Mouse (Mus musculus) C2C12 (cell line): Measurements from ENCODE around the gene Gpr146. TPM values are rescaled to one million over a fixed set of nuclear protein-coding genes. Genes with fewer than 3 reads are reported as not detected.
"Not testable (repeated sequence)": the region's sequence is repeated elsewhere in the genome, so short reads cannot be mapped to it uniquely, and the experiment has no call there.

ENCODE experiments used
- H3K27me3 ChIP-seq: one replicate; pipeline ENCODE4 v1.6.1; 2011; ENCODE audit not compliant: control insufficient read depth, insufficient read depth, insufficient read length
- H3K36me3 ChIP-seq: one replicate; pipeline ENCODE4 v1.6.1; 2011; ENCODE audit not compliant: control insufficient read depth, insufficient read depth
- H3K4me3 ChIP-seq: one replicate; pipeline ENCODE4 v1.5.1; 2011; ENCODE audit warnings: mild to moderate bottlenecking, control low read depth; ENCODE audit not compliant: poor library complexity, insufficient read depth, severe bottlenecking
- H3K79me2 ChIP-seq: one replicate; pipeline ENCODE4 v1.6.1; 2011; ENCODE audit not compliant: control insufficient read depth, insufficient read depth
- H3K79me3 ChIP-seq: one replicate; pipeline ENCODE4 v1.6.1; 2011; ENCODE audit warnings: low read depth, control low read depth
- H3ac ChIP-seq: one replicate; pipeline ENCODE3; 2011; ENCODE audit warnings: low read depth; ENCODE audit not compliant: control insufficient read depth, insufficient read length
- CEBPB ChIP-seq: IDR thresholded peaks from one replicate; pipeline ENCODE4 v1.6.1; 2011; ENCODE audit warnings: low read depth, mild to moderate bottlenecking, control low read depth, moderate library complexity
- CTCF ChIP-seq: IDR thresholded peaks from one replicate; pipeline ENCODE4 v1.5.1; 2011; ENCODE audit not compliant: control insufficient read depth, insufficient read depth, insufficient read length
- FOSL1 ChIP-seq: IDR thresholded peaks from one replicate; pipeline ENCODE4 v1.8.0; 2011; ENCODE audit warnings: mild to moderate bottlenecking, low read length; ENCODE audit not compliant: poor library complexity, insufficient read depth, severe bottlenecking
- MAX ChIP-seq: IDR thresholded peaks from one replicate; pipeline ENCODE4 v1.6.1; 2011; ENCODE audit warnings: mild to moderate bottlenecking, control low read depth
- MYOD1 ChIP-seq: IDR thresholded peaks from one replicate; pipeline ENCODE4 v1.6.1; 2011; ENCODE audit warnings: low read depth; ENCODE audit not compliant: control insufficient read depth, insufficient read length
- MYOG ChIP-seq: IDR thresholded peaks from one replicate; pipeline ENCODE4 v1.6.1; 2011; ENCODE audit not compliant: control insufficient read depth, insufficient read length; ENCODE audit errors: extremely low read depth
- USF1 ChIP-seq: IDR thresholded peaks from one replicate; pipeline ENCODE4 v1.6.1; 2011; ENCODE audit warnings: low read depth, mild to moderate bottlenecking, control low read depth, moderate library complexity
- polyA plus RNA-seq: library from polyadenylated mRNA; unstranded; fragments of >200 nt; fragmentation: generic; extraction: Trizol; gene quantifications from one replicate; pipeline ENCODE4 v1.2.1, GENCODE M21; 2012; ENCODE audit warnings: missing spikeins

The Gpr146 gene
- polyA plus RNA-seq, 1 experiment: 1.7 TPM

DNA sequence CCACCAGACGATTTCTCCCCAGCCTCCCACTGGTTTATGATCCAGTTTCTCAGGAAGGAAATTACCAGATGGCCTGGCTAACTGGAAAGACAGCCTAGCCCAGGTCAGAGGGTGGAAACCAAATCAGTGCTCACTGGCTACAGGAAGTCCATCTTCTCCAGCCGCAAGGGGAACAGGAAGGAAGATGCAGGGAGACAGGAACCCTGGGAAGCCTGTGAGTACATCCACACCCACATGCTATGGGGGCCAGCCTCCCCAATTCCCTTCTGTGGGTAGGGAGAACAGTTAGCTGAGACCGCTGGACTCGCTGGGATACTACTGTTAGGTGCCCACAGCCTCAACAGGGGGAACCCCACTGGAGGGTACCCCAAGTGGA is 10.7 kb downstream of the Gpr146 start:
- TF ChIP-seq MYOG: no peak
- no peak for TF ChIP-seq MYOD1
- no peak for TF ChIP-seq CTCF
- no peak for TF ChIP-seq USF1
- TF ChIP-seq CEBPB: no peak
- no peak for TF ChIP-seq MAX
- no peak for TF ChIP-seq FOSL1
- Histone ChIP-seq H3K79me2 (no peaks in the 10 kb centered on the region), H3ac (no peak overlapping the region), H3K27me3 (no peaks in the 10 kb centered on the region), H3K79me3 (no peaks in the 10 kb centered on the region), H3K4me3 (no peak overlapping the region), H3K36me3 (no peaks in the 10 kb centered on the region)

DNA sequence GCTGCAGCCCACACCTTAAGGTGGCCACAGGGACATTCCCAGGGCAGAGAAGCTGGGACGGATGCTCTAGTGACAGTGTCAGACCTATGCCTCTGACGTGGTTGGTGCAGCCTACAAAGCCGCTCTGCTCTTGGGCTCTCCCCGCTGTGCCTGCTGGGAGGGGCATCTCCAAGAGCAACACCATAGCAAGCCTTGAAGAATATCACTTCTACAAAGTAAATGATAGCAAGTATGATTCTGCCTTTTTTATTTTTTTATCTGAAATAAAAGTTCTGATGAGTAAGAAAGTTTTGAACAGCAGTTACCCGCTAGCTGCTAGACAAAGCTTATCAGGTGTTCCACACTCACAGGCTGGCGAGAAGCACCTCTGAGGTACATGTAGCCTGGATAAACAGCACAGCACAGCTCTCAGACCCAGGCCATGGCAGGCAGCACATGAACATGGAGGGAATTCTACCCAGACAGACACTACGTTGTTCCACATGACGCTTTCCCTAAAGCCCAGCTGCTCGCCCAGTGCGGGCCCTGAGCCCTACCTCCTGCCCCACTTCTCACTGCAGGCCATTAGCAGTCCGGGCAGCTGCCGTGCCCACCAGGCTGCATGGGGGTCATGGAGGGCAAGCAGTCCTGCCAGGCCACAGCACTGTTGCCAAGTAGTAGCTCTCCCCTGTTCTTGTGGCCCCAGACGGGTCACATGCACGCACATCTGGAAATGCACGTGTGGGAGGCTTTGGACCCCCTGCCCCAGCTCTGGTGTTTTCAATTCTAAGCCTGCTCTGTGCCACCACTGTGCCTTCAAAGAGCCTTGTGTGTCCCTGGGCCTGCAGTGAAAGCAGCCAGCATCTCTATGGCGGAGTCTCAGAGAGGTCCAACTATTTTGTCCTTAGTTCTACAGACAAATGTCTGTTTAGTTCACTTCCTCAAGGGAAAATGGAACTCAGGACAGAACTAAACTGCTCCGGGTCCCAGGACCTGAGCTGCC is 11.5 kb downstream of the Gpr146 start:
- Histone ChIP-seq H3K27me3 (no peaks in the 10 kb centered on the region), H3K36me3 (no peaks in the 10 kb centered on the region), H3K4me3 (no peak overlapping the region), H3ac (no peak overlapping the region), H3K79me3 (no peaks in the 10 kb centered on the region), H3K79me2 (no peaks in the 10 kb centered on the region)
- TF ChIP-seq MYOG (no peak), MAX (no peak), CTCF (no peak), USF1 (no peak), CEBPB (no peak), MYOD1 (no peak), FOSL1 (no peak)

DNA sequence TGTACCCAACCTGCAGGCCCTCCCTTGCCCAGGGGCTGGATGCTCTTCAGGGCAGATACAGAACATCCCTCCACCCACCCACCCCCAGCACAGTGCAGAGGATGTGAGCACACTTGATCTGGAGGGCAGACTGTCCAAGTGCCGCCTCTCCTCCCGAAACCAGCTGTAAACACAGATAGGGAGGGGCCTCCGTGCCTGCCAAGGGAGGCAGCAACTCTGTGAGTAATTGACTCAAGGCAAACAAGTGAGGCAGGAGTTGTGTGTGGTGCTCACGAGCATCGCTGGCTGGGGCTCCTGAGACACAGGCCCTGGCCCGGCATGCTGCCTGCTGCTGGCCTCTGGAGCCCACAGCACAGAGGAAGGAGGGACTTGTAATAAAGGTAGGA is 12.2 kb downstream of the Gpr146 start:
- no peaks in the 10 kb centered on the region for H3K79me3 ChIP-seq
- no peaks in the 10 kb centered on the region for H3K27me3 ChIP-seq
- no peak overlapping the region for H3K4me3 ChIP-seq
- TF ChIP-seq FOSL1 (no peak), USF1 (no peak), CTCF (no peak), MAX (no peak), CEBPB (no peak), MYOG (no peak), MYOD1 (no peak)
- H3ac ChIP-seq: no peak overlapping the region
- H3K36me3 ChIP-seq: no peaks in the 10 kb centered on the region
- H3K79me2 ChIP-seq: no peaks in the 10 kb centered on the region

DNA sequence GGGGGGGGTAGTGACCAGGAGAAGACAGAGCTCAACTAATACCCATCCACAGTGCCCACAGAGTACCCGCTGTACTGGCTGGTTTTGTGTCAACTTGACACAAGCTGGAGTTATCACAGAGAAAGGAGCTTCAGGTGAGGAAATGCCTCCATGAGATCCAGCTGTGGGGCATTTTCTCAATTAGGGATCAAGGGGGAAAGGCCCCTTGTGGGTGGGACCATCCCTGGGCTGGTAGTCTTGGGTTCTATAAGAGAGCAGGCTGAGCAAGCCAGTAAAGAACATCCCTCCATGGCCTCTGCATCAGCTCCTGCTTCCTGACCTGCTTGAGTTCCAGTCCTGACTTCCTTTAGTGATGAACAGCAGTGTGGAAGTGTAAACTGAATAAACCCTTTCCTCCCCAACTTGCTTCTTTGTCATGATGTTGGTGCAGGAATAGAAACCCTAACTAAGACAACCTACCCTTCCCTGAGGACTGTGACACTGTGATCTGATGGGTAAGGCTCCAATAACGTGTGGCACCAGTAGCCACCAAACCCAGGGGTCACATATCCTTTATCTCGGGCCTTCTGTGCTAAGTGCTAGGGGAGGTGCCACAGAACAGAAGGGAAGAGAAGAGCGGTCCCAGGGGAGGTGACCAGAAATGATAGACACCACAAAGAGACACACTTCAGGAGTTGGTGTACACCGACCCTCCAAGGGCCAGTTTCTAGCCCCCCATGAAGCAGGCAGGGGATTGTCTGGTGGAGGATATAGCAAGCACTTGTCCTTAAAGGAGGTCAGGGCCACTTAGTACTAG is 13.0 kb downstream of the Gpr146 start:
- H3K4me3 ChIP-seq, H3K79me3 ChIP-seq, H3K36me3 ChIP-seq, H3ac ChIP-seq, H3K27me3 ChIP-seq, H3K79me2 ChIP-seq: not testable (repeated sequence)

DNA sequence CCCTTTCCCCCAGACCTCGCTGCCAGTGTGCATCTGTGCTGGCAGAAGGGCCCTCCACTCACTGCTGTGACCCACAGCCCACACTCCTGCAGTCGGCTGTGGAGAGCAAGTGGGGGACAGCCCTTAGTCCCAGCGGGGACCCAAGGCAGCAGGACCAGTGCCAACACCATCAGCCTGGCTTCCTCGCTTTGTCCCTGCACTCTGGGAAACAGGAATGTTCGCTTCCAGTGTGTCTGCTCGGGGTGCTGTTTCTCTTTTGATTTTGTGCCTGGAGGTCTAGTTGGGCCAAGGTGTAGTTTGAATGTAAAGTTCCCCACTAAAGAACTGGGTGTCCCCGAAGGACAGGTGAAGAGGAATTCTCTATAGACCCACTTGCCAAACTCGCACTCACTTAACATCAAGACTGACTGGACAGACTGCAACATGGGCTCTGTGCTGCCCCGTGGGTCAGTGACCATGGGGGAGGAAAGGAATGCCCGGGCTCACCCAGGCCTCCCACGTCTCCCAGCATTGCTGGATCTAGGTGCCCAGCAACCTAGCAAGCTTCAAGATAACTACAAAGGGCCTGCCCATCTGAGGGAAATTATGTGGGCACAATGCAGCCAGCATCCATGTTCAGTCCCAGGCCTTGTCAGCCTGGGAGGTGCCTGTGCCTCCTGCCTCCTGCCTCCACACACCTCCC is 14.0 kb downstream of the Gpr146 start:
- no peak overlapping the region for H3K4me3 ChIP-seq
- no peak for TF ChIP-seq MYOD1
- TF ChIP-seq MAX: no peak
- TF ChIP-seq USF1: no peak
- TF ChIP-seq MYOG: no peak
- no peak for TF ChIP-seq CTCF
- TF ChIP-seq FOSL1: no peak
- no peak for TF ChIP-seq CEBPB
- no peak overlapping the region for H3ac ChIP-seq
- H3K79me2 ChIP-seq: no peaks in the 10 kb centered on the region
- no peaks in the 10 kb centered on the region for H3K79me3 ChIP-seq
- H3K36me3 ChIP-seq: no peaks in the 10 kb centered on the region
- no peaks in the 10 kb centered on the region for H3K27me3 ChIP-seq
